Mouse (Mus musculus) natural killer cell, adult 2 months (primary cell): ENCODE results near the gene Lrrd1.
"Not testable (repeated sequence)": the region's sequence is repeated elsewhere in the genome, so short reads cannot be mapped to it uniquely, and the experiment has no call there.

Experiments used
- DNase-seq, 2 experiments: peaks; one replicate each; pipeline ENCODE4 v3.0.0; 2022; ENCODE audit warnings: low spot score in 2 of 2

Lrrd1 gene

GRCm38 (mm10) chr5:3845026-3845425 lies at the start of gene Lrrd1:
Gene Lrrd1 (plus strand): TSS chr5:3845173.
- DNase-seq, result no peak

- not testable (repeated sequence) for DNase-seq
Measured at GRCm38 (mm10) chr5:3797101-3797500, 47.9 kb upstream of the Lrrd1 start.

GRCm38 (mm10) chr5:3798656-3799055 lies 46.3 kb upstream of the Lrrd1 start:
- not testable (repeated sequence) for DNase-seq

- DNase-seq, result no peak
Measured at GRCm38 (mm10) chr5:3800041-3800440, 44.9 kb upstream of the Lrrd1 start.

- DNase-seq, result no peak
Measured at GRCm38 (mm10) chr5:3800881-3801280, 44.1 kb upstream of the Lrrd1 start.

GRCm38 (mm10) chr5:3801672-3802432 lies 43.1 kb upstream of the Lrrd1 start:
- no peak for DNase-seq

GRCm38 (mm10) chr5:3802433-3803291 lies 42.3 kb upstream of the Lrrd1 start, which contains the start of the genes Ankib1 and Krit1:
Gene Ankib1 (minus strand): TSS chr5:3802925.
Gene Krit1 (plus strand): TSS chr5:3803184.
- DNase-seq, result peak; percentile 76 to 85

- peak; percentile 2 to 10 for DNase-seq
Measured at GRCm38 (mm10) chr5:3803292-3804165, 41.4 kb upstream of the Lrrd1 start.

GRCm38 (mm10) chr5:3808472-3808871 lies 36.5 kb upstream of the Lrrd1 start:
- no peak for DNase-seq

GRCm38 (mm10) chr5:3834107-3834506 lies 10.9 kb upstream of the Lrrd1 start:
- DNase-seq, result no peak

GRCm38 (mm10) chr5:3870161-3870560 lies 25.2 kb downstream of the Lrrd1 start:
- no peak for DNase-seq

- DNase-seq, result no peak
Measured at GRCm38 (mm10) chr5:3872348-3872747, 27.4 kb downstream of the Lrrd1 start.

- DNase-seq, result no peak
Measured at GRCm38 (mm10) chr5:3873485-3873884, 28.5 kb downstream of the Lrrd1 start.

- DNase-seq, result not testable (repeated sequence)
Measured at GRCm38 (mm10) chr5:3886862-3887261, 41.9 kb downstream of the Lrrd1 start.

GRCm38 (mm10) chr5:3889201-3889600 lies 44.2 kb downstream of the Lrrd1 start:
- no peak for DNase-seq

GRCm38 (mm10) chr5:3893459-3894293 lies 48.7 kb downstream of the Lrrd1 start, which contains the start of gene Mterf1a:
Gene Mterf1a (minus strand): TSS chr5:3893933.
- DNase-seq, result peak; percentile 39 to 56

GRCm38 (mm10) chr5:3894294-3894619 lies 49.3 kb downstream of the Lrrd1 start:
- not testable (repeated sequence) for DNase-seq

GRCm38 (mm10) chr5:3905471-3905870 lies 60.5 kb downstream of the Lrrd1 start:
- DNase-seq, result no peak
